Mouse (Mus musculus): ENCODE measurements around the gene Adam19.

- TF ChIP-seq CTCF (conservative IDR thresholded peaks at IDR 0.05; ENCODE audit: insufficient read depth, insufficient read length, low read depth, low read length) = no peak
- TF ChIP-seq POLR2A (IDR thresholded peaks at IDR 0.05; ENCODE audit: low read depth, low read length) = no peak
These were observed 67.1 kb downstream of the Adam19 start for GRCm38 (mm10) chr11:46122875-46123274.
